25 mouse cellular contexts compared by ENCODE assay signal in genomic region chr4:116215895-116216605, GRCm38 (mm10). TPM values are rescaled to one million over a fixed set of nuclear protein-coding genes. Genes with fewer than 3 reads are reported as not detected.
DNase-seq lines count a peak whose midpoint lies in the region; ATAC-seq and TF ChIP-seq lines count a peak whose summit lies in the region.
"Had no signal": no experiment of that assay in that cellular context is flagged by ENCODE, and none has a peak within 500 bp of the region (broad histone marks: within the 10 kb centered on the region; RNA-seq: fewer than 3 reads in every experiment).

No protein-coding gene starts in this region.

- no peaks in the 10 kb centered on the region for H3K9me3 ChIP-seq in kidney, postnatal 0 days (replicated peaks; ENCODE audit: low read length)
- H3K9me3 ChIP-seq in kidney, embryonic 14.5 days (ENCODE audit: control insufficient read depth, low read length), result no peaks in the 10 kb centered on the region
- H3K9me3 ChIP-seq: embryonic facial prominence, embryonic 10.5 days; forebrain, embryonic 13.5 days; G1E; limb, embryonic 13.5 days; liver, embryonic 13.5 days; lung, embryonic 15.5 days; midbrain, embryonic 12.5 days; neural tube, embryonic 12.5 days had no signal

- no peak for DNase-seq in kidney, postnatal 0 days (ENCODE audit: low spot score)
- DNase-seq in R1 (ENCODE audit: low read depth, low spot score), result peak; percentile 25
- DNase-seq in cerebellum, adult 18-20 months, result peak; percentile 70 to 75
- DNase-seq in cerebellum, postnatal 25 days, result peak; percentile 69 to 71
- DNase-seq in T-cell, adult 2 months (ENCODE audit: low spot score), result no peak
- no peak for DNase-seq in adrenal gland, adult (ENCODE audit: inconsistent age in 2 of 2, low spot score in 1 of 2)
- DNase-seq: adrenal gland, adult 8-10 months; gastrocnemius, postnatal 14 days; kidney, adult 9 months; kidney, postnatal 4 days; liver, embryonic 13.5 days; right cerebral cortex, adult 18-20 months; thymus, postnatal 36 days had no signal

- TF ChIP-seq CTCF in kidney, postnatal 0 days (IDR thresholded peaks at IDR 0.05; ENCODE audit: low read depth), result peak; percentile 11; the same call in 1 of the 2 replicates

- no peaks in the 10 kb centered on the region for H3K36me3 ChIP-seq in kidney, postnatal 0 days (ENCODE audit: insufficient read depth, low read length)
- no peaks in the 10 kb centered on the region for H3K36me3 ChIP-seq in kidney, embryonic 14.5 days (ENCODE audit: control insufficient read depth, insufficient read depth, low read length)
- H3K36me3 ChIP-seq: embryonic facial prominence, embryonic 10.5 days; G1E; limb, embryonic 13.5 days; liver, embryonic 13.5 days; lung, embryonic 15.5 days; midbrain, embryonic 12.5 days; neural tube, embryonic 12.5 days had no signal

- H3K4me3 ChIP-seq in kidney, postnatal 0 days (replicated peaks; ENCODE audit: low read depth, low read length), result no peak overlapping the region
- no peak overlapping the region for H3K4me3 ChIP-seq in kidney, embryonic 14.5 days (ENCODE audit: low read length)
- H3K4me3 ChIP-seq: embryonic facial prominence, embryonic 10.5 days; forebrain, embryonic 13.5 days; limb, embryonic 13.5 days; liver, embryonic 13.5 days; lung, embryonic 15.5 days; midbrain, embryonic 12.5 days; neural tube, embryonic 12.5 days had no signal

- no peak for ATAC-seq in kidney, postnatal 0 days (replicated peaks; ENCODE audit: low FRiP score, low read depth)
- no peak for ATAC-seq in kidney, embryonic 14.5 days (ENCODE audit: low FRiP score, low TSS enrichment)
- ATAC-seq: forebrain, embryonic 13.5 days had no signal

- no peak overlapping the region for H3K4me2 ChIP-seq in kidney, postnatal 0 days (ENCODE audit: low read length)
- no peak overlapping the region for H3K4me2 ChIP-seq in kidney, embryonic 14.5 days (replicated peaks; ENCODE audit: low read depth, low read length)
- H3K4me2 ChIP-seq: forebrain, embryonic 13.5 days; hindbrain, embryonic 14.5 days; limb, embryonic 13.5 days; liver, embryonic 13.5 days; lung, embryonic 15.5 days; midbrain, embryonic 12.5 days; neural tube, embryonic 12.5 days had no signal

- no peaks in the 10 kb centered on the region for H3K27me3 ChIP-seq in kidney, postnatal 0 days (ENCODE audit: insufficient read depth, low read length)
- no peaks in the 10 kb centered on the region for H3K27me3 ChIP-seq in kidney, embryonic 14.5 days (ENCODE audit: control insufficient read depth, insufficient read depth, low read length)
- H3K27me3 ChIP-seq: forebrain, embryonic 13.5 days; limb, embryonic 13.5 days; lung, embryonic 15.5 days; midbrain, embryonic 12.5 days; neural tube, embryonic 12.5 days had no signal

- no peak overlapping the region for H3K9ac ChIP-seq in kidney, postnatal 0 days (ENCODE audit: low read depth, low read length)
- no peak overlapping the region for H3K9ac ChIP-seq in kidney, embryonic 14.5 days (ENCODE audit: low read depth, low read length)
- H3K9ac ChIP-seq: forebrain, embryonic 13.5 days; hindbrain, embryonic 14.5 days; limb, embryonic 13.5 days; liver, embryonic 13.5 days; lung, embryonic 15.5 days; midbrain, embryonic 12.5 days; neural tube, embryonic 12.5 days had no signal

- H3K4me1 ChIP-seq in kidney, postnatal 0 days (replicated peaks; ENCODE audit: insufficient read depth, low read length), result 0 out of 2 replicates have a peak, but pooled peaks cover 5% of the 10 kb centered on the region
- peaks cover 6% of the 10 kb centered on the region; the same call in 1 of the 2 replicates for H3K4me1 ChIP-seq in kidney, embryonic 14.5 days (ENCODE audit: control insufficient read depth, insufficient read depth, low read length)

- WGBS in kidney, postnatal 0 days, result 89% methylated on average over 2 of the region's 2 CpGs
- WGBS in kidney, embryonic 14.5 days, result 91% methylated on average over 2 of the region's 2 CpGs

- no peak overlapping the region for H3K27ac ChIP-seq in kidney, postnatal 0 days
- no peak overlapping the region for H3K27ac ChIP-seq in kidney, embryonic 14.5 days (ENCODE audit: low read depth, low read length)
- H3K27ac ChIP-seq: embryonic facial prominence, embryonic 10.5 days; forebrain, embryonic 13.5 days; hindbrain, embryonic 14.5 days; limb, embryonic 13.5 days; liver, embryonic 13.5 days; lung, embryonic 15.5 days; midbrain, embryonic 12.5 days; neural tube, embryonic 12.5 days had no signal

RNA-seq across cellular contexts. Expression of gene Pik3r3, which starts 5.4 kb away (rescaled TPM):
- polyA plus RNA-seq in kidney, postnatal 0 days (2015; fragmentation: Nextera tagmentation; extraction: Ambion mirVana), result 13.9 and 18.6 TPM in 2 replicates
- polyA plus RNA-seq in kidney, embryonic 14.5 days (2014; fragmentation: Nextera tagmentation; extraction: Ambion mirVana), result 19.9 and 27.6 TPM in 2 replicates

RNA-seq across cellular contexts. Expression of gene Gm49337, which starts 42.9 kb away (rescaled TPM):
- polyA plus RNA-seq in kidney, postnatal 0 days (2015; fragmentation: Nextera tagmentation; extraction: Ambion mirVana), result not detected in 2 replicates
- not detected in 2 replicates for polyA plus RNA-seq in kidney, embryonic 14.5 days (2014; fragmentation: Nextera tagmentation; extraction: Ambion mirVana)
- polyA plus RNA-seq: brain, embryonic 14.5 days; embryonic facial prominence, embryonic 10.5 days; forebrain, embryonic 13.5 days; G1E; hindbrain, embryonic 14.5 days; intestine, embryonic 14.5 days; limb, embryonic 13.5 days; liver, embryonic 13.5 days; lung, embryonic 15.5 days; neural tube, embryonic 12.5 days; small intestine, adult 2 months had no signal

RNA-seq across cellular contexts. Expression of gene 1700042G07Rik, which starts 42.9 kb away (rescaled TPM):
- polyA plus RNA-seq in kidney, postnatal 0 days (2015; fragmentation: Nextera tagmentation; extraction: Ambion mirVana), result not detected in 2 replicates
- not detected in 2 replicates for polyA plus RNA-seq in kidney, embryonic 14.5 days (2014; fragmentation: Nextera tagmentation; extraction: Ambion mirVana)
- polyA plus RNA-seq: brain, embryonic 14.5 days; embryonic facial prominence, embryonic 10.5 days; forebrain, embryonic 13.5 days; G1E; hindbrain, embryonic 14.5 days; intestine, embryonic 14.5 days; limb, embryonic 13.5 days; liver, embryonic 13.5 days; lung, embryonic 15.5 days; midbrain, embryonic 12.5 days; neural tube, embryonic 12.5 days; small intestine, adult 2 months had no signal

RNA-seq across cellular contexts. Expression of gene Tspan1, which starts 48.6 kb away (rescaled TPM):
- polyA plus RNA-seq in kidney, postnatal 0 days (2015; fragmentation: Nextera tagmentation; extraction: Ambion mirVana), result 16.5 and 20.0 TPM in 2 replicates
- polyA plus RNA-seq in kidney, embryonic 14.5 days (2014; fragmentation: Nextera tagmentation; extraction: Ambion mirVana), result 0.50 and 0.89 TPM in 2 replicates
- polyA plus RNA-seq: G1E; liver, embryonic 13.5 days had no signal

Comparison
In these comparisons a context has a peak if more than half of its experiments do, and no peak if none do; other contexts are left out.
1. DNase-seq: peak in R1 (single experiment), cerebellum, adult 18-20 months (2 of 2) and cerebellum, postnatal 25 days (2 of 2); none in kidney, postnatal 0 days (single experiment), T-cell, adult 2 months (single experiment) and adrenal gland, adult (0 of 2).